Mouse (Mus musculus) thymus, adult 2 months (tissue): ENCODE data around the gene Pde4d. TPM values are rescaled to one million over a fixed set of nuclear protein-coding genes. Genes with fewer than 3 reads are reported as not detected.

Experiments
- DNase-seq: peaks from one replicate; pipeline ENCODE4 v3.0.0; 2021
- H3K27ac ChIP-seq: fragments of 200-500 bp; 2 replicates; pipeline ENCODE4 v1.5.1; 2012; ENCODE audit warnings: low read length, control low read depth; ENCODE audit not compliant: control insufficient read depth, insufficient read depth
- H3K27me3 ChIP-seq: fragments of 200-500 bp; 2 replicates; pipeline ENCODE4 v1.6.1; 2012; ENCODE audit warnings: mild to moderate bottlenecking, low read length, moderate library complexity, mixed read lengths; ENCODE audit not compliant: control insufficient read depth, insufficient read depth
- H3K36me3 ChIP-seq: fragments of 200-500 bp; 2 replicates; pipeline ENCODE4 v1.6.1; 2012; ENCODE audit warnings: mild to moderate bottlenecking, low read length, moderate library complexity; ENCODE audit not compliant: control insufficient read depth, insufficient read depth
- H3K4me1 ChIP-seq: fragments of 200-500 bp; replicated peaks from 2 replicates; pipeline ENCODE4 v1.6.1; 2012; ENCODE audit warnings: low read length; ENCODE audit not compliant: control insufficient read depth, insufficient read depth
- H3K4me3 ChIP-seq: fragments of 200-500 bp; 2 replicates; pipeline ENCODE4 v1.5.1; 2012; ENCODE audit warnings: mild to moderate bottlenecking, low read length, control low read depth, moderate library complexity; ENCODE audit not compliant: control insufficient read depth, insufficient read depth
- CTCF ChIP-seq: fragments of 200-500 bp; IDR thresholded peaks from 2 replicates; pipeline ENCODE4 v1.5.1; 2012; ENCODE audit warnings: mild to moderate bottlenecking, control low read depth, low read length, moderate library complexity, borderline replicate concordance; ENCODE audit not compliant: control insufficient read depth, poor library complexity, insufficient read depth; ENCODE audit errors: extremely low read depth
- POLR2A ChIP-seq: fragments of 200-500 bp; IDR thresholded peaks from 2 replicates; pipeline ENCODE4 v1.6.1; 2012; ENCODE audit warnings: mild to moderate bottlenecking, low read length, control low read depth, moderate library complexity; ENCODE audit not compliant: control insufficient read depth, poor library complexity, insufficient read depth; ENCODE audit errors: extremely low read depth
- WGBS: fragments of 180-500 bp; shearing (Covaris S2); methylation state at CpG from one replicate; pipeline ENCODE4 v1.1.7; 2018; 5-methylcytosine and 5-hydroxymethylcytosine counted together
- polyA plus RNA-seq: library from polyadenylated mRNA; depleted of rRNA; stranded (reverse); fragments of >200 nt; gene quantifications from 2 replicates; pipeline ENCODE4 v1.2.3, GENCODE M21; 2012

The Pde4d gene
- polyA plus RNA-seq, 1 experiment = 35.2 TPM

DNA sequence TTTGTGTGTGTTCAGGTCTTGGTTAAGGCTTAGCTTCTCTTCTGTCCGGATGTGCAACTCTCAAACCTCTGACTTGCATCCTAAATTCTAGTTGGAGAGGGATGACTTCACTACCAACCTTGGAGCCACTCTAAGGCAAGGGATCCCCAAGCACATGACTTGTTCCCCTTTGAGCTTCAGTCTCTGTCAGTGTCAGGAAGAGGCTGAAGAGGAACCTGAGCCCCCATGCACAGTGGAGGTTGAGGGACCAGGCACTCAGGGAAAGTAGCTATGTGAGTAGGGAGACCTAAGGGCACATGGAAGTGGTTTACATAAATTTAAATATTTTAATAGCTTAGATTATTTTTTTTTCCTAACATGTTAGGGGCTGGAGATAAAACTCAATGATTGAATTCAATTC, 78.6 kb downstream of the Pde4d start:
- Histone ChIP-seq H3K27me3 (no peaks in the 10 kb centered on the region), H3K36me3 (no peaks in the 10 kb centered on the region), H3K27ac (no peak overlapping the region), H3K4me3 (no peak overlapping the region), H3K4me1 (peaks cover 5% of the 10 kb centered on the region)
- 91% methylated on average over 1 of the region's 1 CpGs for WGBS
- TF ChIP-seq POLR2A (no peak), CTCF (no peak)
- DNase-seq = no peak

DNA sequence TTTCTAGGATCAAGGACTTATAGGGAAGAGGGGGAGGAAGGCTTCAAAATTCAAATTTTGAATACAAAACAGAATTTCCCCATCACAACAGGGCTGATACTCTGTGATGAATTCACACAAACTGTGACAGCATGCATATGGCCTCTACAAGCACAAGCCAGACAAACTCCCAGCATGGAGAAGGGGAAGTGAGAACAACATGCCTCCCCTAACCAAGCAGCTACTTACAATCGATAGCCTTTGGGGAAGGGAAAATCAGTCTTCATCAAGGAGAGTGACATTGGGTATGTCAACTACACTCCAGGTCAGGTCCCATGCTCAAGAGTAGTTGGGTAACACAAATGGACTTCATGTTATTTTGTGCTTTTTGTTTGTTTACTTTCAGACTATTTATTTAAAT, 83.1 kb downstream of the Pde4d start:
- no peaks in the 10 kb centered on the region for H3K4me1 ChIP-seq
- H3K4me3 ChIP-seq = no peak overlapping the region
- TF ChIP-seq POLR2A (no peak), CTCF (no peak)
- no peak for DNase-seq
- no peaks in the 10 kb centered on the region for H3K36me3 ChIP-seq
- WGBS = 57% methylated on average over 1 of the region's 1 CpGs
- no peaks in the 10 kb centered on the region for H3K27me3 ChIP-seq
- H3K27ac ChIP-seq = no peak overlapping the region

GRCm38 (mm10) chr13:108536436-108536835, 86.7 kb downstream of the Pde4d start:
- WGBS = 81% methylated on average over 4 of the region's 4 CpGs
- no peak overlapping the region for H3K27ac ChIP-seq
- H3K4me3 ChIP-seq = no peak overlapping the region
- no peaks in the 10 kb centered on the region for H3K36me3 ChIP-seq
- no peak for DNase-seq
- H3K27me3 ChIP-seq = no peaks in the 10 kb centered on the region
- no peaks in the 10 kb centered on the region for H3K4me1 ChIP-seq
- no peak for TF ChIP-seq CTCF
- no peak for TF ChIP-seq POLR2A

- no peak for TF ChIP-seq POLR2A
- no peak for TF ChIP-seq CTCF
- H3K4me1 ChIP-seq = no peaks in the 10 kb centered on the region
- DNase-seq = no peak
- H3K27me3 ChIP-seq = no peaks in the 10 kb centered on the region
- no peaks in the 10 kb centered on the region for H3K36me3 ChIP-seq
- 97% methylated on average over 6 of the region's 6 CpGs for WGBS
- H3K27ac ChIP-seq = no peak overlapping the region
- no peak overlapping the region for H3K4me3 ChIP-seq
Measured at GRCm38 (mm10) chr13:108536951-108537350, 87.2 kb downstream of the Pde4d start.

- Histone ChIP-seq H3K4me1 (no peaks in the 10 kb centered on the region), H3K36me3 (no peaks in the 10 kb centered on the region), H3K4me3 (no peak overlapping the region), H3K27me3 (no peaks in the 10 kb centered on the region), H3K27ac (no peak overlapping the region)
- DNase-seq = no peak
- TF ChIP-seq POLR2A (no peak), CTCF (no peak)
- WGBS = 77% methylated on average over 1 of the region's 1 CpGs
Measured at GRCm38 (mm10) chr13:108538760-108539369, 89.1 kb downstream of the Pde4d start.

DNA sequence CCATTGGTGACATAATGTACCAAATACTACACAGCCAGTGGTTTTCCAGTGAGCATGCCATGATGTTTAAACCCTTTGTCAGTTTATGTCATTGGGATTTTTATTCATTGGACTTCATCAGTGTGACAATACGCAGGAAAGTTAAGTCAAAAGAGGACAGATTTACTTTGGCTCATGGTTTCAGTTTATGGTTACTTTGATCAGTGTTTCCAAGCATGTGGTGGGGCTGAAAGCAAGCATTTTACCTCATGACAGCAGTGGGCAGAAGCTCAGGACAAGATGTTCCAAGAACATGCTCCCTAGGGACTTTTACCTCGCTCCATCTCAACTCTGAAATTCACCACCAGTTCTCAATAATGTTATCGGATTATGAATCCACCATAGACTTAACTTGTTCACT, 91.7 kb downstream of the Pde4d start:
- Histone ChIP-seq H3K27ac (no peak overlapping the region), H3K27me3 (no peaks in the 10 kb centered on the region), H3K36me3 (no peaks in the 10 kb centered on the region), H3K4me1 (no peaks in the 10 kb centered on the region), H3K4me3 (no peak overlapping the region)
- WGBS = 96% methylated on average over 3 of the region's 3 CpGs
- no peak for DNase-seq
- TF ChIP-seq POLR2A = no peak
- no peak for TF ChIP-seq CTCF

DNA sequence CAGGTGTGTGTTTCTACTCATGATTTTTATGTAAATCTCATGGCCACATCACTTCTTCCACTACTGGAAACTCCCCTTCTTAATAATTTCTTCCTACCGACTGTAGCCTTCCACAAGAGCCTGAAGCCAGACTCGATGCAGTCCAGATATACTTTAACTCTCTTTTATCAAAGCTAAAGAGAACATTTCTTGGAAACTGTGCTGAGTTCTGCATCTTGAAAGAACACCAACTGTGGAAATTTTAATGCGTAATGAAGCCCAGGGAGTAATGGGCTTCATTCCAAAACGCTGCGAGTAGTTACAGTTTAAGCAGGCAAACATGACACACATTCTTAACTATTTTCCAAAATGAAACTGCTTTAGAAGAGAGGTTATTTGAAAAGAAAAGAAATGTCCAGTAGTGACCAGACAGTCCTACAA, 92.6 kb downstream of the Pde4d start:
- no peak for DNase-seq
- H3K27ac ChIP-seq = no peak overlapping the region
- H3K36me3 ChIP-seq = no peaks in the 10 kb centered on the region
- TF ChIP-seq CTCF (no peak), POLR2A (no peak)
- H3K4me1 ChIP-seq = no peaks in the 10 kb centered on the region
- H3K4me3 ChIP-seq = no peak overlapping the region
- no peaks in the 10 kb centered on the region for H3K27me3 ChIP-seq
- WGBS = 90% methylated on average over 5 of the region's 5 CpGs
